Mouse (Mus musculus): ENCODE measurements around the gene Fcrlb.

Gene Fcrlb

DNA sequence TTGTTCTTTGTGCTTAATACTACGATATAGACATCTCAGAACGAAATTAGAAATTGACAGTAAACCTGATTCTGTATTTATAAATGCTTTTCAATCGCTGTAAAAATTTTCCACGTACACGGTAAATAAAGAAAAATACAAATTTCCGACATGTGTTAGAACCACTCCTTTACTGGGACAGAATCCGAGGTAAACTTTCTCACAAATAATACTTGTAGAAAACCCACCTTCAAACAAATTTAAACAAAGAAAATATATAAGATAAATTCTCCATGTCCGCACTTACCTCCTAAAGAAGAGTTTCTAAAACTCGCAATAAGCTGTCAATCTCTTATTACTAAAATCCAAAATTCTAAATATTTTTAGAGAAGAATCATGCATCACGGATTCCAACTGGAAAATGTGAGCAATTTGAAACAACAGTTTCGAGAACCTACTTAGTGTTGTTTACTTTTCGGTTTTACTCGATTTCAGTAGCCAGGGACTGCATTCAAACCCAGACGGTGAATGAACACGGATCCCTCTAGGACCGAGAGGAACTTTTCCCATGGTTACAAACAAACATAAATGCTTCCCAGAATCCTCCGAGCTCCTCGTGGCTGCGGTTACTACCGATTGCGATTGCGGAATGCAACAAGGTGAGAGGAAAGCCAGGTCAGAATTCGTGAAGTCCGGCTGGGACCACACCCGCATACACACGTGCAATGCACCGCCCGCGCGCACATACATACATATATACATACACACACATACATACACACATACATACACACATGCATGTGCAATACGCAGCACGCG is 44.4 kb downstream of the Fcrlb start:
- DNase-seq = peak; percentile 81 to 84

DNA sequence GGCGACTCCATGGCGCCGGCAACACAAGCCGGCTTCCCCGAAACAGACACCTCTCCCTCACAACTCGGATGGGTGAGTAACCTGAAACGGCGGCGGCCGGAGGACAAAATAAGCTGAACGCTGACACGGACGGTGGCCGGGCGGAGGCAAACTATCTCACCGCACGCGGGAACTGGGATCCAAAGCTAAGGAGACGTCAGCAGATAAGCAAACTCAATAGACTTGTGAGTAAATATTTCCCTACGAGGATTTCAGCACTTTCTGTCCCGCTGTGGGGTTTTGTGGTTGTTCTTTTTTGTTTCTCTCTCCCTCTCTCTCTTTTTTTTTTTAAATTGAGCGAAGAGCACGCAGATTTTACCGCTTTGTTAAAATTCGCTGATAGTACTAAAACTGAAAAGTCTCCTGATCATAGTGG is 45.0 kb downstream of the Fcrlb start, which contains the start of gene Atf6:
Gene Atf6, minus strand, starts transcription at position 81 of the 415 bp plus-strand sequence.
- DNase-seq = peak; percentile 95 to 97

- DNase-seq = no peak
Measured at GRCm38 (mm10) chr1:170866992-170867690, 45.6 kb downstream of the Fcrlb start.

GRCm38 (mm10) chr1:170865406-170865805 is 47.3 kb downstream of the Fcrlb start:
- no peak for DNase-seq

GRCm38 (mm10) chr1:170864754-170865153 is 48.0 kb downstream of the Fcrlb start:
- no peak for DNase-seq

DNA sequence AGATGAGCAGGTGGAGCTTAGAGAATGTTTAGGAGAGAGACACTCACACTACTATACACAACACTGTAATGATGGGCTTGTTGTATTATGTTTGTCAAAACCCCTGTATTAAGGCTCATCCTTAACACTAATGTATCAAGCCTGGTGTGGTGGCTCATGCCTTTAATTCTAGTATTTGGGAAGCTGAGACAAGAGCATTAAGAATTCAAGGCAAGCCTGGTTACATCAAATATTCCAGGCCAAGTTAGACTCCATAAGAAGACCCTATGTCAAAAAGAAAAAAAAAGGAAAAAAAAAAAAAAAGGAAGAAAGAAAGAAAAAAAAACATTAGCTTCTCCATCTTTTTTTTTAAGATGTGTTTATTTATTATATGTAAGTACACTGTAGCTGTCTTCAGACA is 48.5 kb downstream of the Fcrlb start:
- DNase-seq = no peak

DNA sequence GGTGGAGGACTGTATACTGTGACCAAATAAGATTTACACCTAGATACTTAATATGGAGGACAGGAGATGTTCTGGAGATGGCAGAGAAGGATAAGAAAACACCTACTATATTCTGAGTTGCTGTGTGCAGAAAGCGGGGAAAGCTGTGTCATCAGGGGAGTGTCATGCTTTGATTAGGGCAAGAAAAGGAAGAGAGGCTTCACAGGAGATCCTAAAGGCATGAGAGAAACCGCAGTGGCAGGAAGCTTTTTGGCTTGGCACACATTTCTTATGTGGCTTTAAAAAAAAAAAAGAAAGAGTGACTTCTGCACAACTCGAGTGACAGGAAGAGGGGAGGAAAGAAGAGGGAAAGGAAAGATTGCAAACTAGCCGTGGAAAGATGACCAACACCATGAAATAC is 49.7 kb downstream of the Fcrlb start:
- no peak for DNase-seq

DNA sequence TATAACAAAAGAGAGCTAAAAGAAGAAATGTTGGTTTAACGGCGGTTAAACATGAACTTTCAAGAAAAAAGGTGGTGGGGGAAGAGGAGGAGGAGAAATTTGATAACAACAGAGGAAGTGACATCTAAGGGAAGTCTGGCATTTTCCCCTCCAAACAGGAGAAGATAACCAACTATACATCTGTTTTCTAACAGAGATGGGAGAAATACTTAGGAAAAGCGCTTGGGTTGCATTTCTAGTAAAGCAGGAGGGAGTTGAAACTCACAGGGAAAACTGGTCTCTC is 50.4 kb downstream of the Fcrlb start:
- no peak for DNase-seq

DNA sequence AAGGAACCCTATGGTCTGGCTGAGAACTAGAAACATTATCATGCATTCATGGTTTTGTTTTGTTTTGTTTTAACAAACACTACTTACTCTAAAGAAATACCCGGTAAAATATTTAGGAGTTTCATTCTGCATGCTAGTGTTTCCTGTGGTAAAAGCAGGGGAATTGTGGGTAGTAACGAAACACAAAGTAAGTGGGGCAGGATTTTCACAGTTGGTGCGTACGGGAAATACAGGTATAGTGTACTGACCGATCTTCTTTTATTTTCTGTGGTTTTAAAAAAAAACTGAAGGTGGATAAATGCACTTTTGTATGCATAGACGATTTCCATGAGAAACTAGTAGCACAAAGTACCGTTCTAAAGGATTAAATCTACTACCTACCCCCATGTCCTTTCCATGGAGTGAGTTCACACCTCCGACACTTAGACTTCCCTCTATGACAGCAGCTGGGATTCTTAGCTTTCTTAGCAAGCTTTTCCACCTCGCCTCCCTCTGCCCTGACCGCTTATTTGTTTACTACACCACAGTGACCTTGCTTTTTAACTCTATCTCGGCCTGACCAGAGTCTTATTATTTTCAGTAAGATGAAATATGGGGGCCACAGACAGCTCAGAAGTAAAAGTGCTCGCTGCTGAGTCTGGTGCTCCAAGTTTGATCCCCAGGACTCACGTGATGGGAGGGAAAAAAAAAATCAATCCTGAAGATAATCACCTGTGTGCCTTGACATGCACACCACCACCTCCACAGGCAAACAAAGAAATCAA is 50.9 kb downstream of the Fcrlb start:
- no peak for DNase-seq

DNA sequence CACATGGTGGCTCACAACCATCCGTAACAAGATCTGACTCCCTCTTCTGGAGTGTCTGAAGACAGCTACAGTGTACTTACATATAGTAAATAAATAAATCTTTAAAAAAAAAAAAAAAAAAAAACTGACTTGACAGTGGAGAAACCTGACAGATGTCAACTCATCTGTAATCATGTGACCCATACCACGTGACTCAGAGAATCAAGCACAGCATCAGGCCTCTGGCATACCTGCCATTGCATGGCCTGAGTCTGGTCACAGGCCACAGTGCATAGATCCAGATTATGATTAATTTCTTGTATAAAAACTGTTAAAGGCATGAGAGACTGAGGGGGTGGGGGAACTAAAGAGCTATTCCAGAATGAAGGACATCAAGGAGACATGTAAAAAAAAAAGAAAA is 53.9 kb downstream of the Fcrlb start:
- DNase-seq = no peak

- DNase-seq = no peak
Measured at GRCm38 (mm10) chr1:170857369-170857768, 55.4 kb downstream of the Fcrlb start.

Data from kidney, adult 8-10 months (tissue).